Mouse (Mus musculus) CH12.LX (cell line): ENCODE data around the gene Enpp4. TPM values are rescaled to one million over a fixed set of nuclear protein-coding genes. Genes with fewer than 3 reads are reported as not detected.

Experiments used
- DNase-seq: peaks from one replicate; pipeline ENCODE4 v3.0.0-alpha.2; 2013; ENCODE audit errors: extremely low read depth
- H3K27ac ChIP-seq: 2 replicates; pipeline ENCODE4 v1.5.1; 2012; ENCODE audit warnings: low read depth, mild to moderate bottlenecking, control low read depth, moderate library complexity; ENCODE audit not compliant: insufficient read depth
- H3K27me3 ChIP-seq: replicated peaks from 2 replicates; pipeline ENCODE3; 2012; ENCODE audit warnings: inconsistent platforms
- H3K36me3 ChIP-seq, 2 experiments: replicated peaks in 1 of 2; 2 replicates each; pipeline versions ENCODE3 to v1.6.1; 2012; ENCODE audit warnings: inconsistent platforms in 1 of 2, low read length in 1 of 2, mild to moderate bottlenecking in 1 of 2, mixed read lengths in 1 of 2, moderate library complexity in 1 of 2; ENCODE audit not compliant: control insufficient read depth in 1 of 2, insufficient read depth in 1 of 2
- H3K4me1 ChIP-seq, 2 experiments: 2 replicates each; pipeline ENCODE4 v1.6.1; 2012; ENCODE audit warnings: inconsistent platforms in 1 of 2, moderate library complexity in 1 of 2; ENCODE audit not compliant: insufficient read depth in 2 of 2, control insufficient read depth in 1 of 2
- H3K4me2 ChIP-seq: 2 replicates; pipeline ENCODE4 v1.6.1; 2012; ENCODE audit warnings: low read depth, mild to moderate bottlenecking, control low read depth; ENCODE audit not compliant: poor library complexity, insufficient read depth, severe bottlenecking
- H3K4me3 ChIP-seq, 3 experiments: fragments of 150-350 bp in 1 of 3; sonication (generic) in 1 of 3; replicated peaks in 1 of 3; 2 replicates each; pipeline versions ENCODE3 to v1.5.1; 2011 to 2012; ENCODE audit warnings: low read depth in 2 of 3, low read length in 2 of 3, mild to moderate bottlenecking in 2 of 3, moderate library complexity in 2 of 3, control low read depth in 1 of 3, improper control_type of control experiment in 1 of 3, inconsistent platforms in 1 of 3, mixed read lengths in 1 of 3; ENCODE audit not compliant: poor library complexity in 1 of 3
- H3K79me2 ChIP-seq: replicated peaks from 2 replicates; pipeline ENCODE4 v1.6.1; 2012; ENCODE audit warnings: mild to moderate bottlenecking, moderate library complexity; ENCODE audit not compliant: control insufficient read depth, poor library complexity, insufficient read depth, severe bottlenecking; ENCODE audit errors: extremely low read depth
- H3K9ac ChIP-seq: 2 replicates; pipeline ENCODE4 v1.6.1; 2012; ENCODE audit warnings: low read depth, mild to moderate bottlenecking, control low read depth, moderate library complexity; ENCODE audit not compliant: insufficient read depth
- H3K9me3 ChIP-seq: replicated peaks from 2 replicates; pipeline ENCODE3; 2012; ENCODE audit warnings: low read length, inconsistent platforms, mixed read lengths
- EP300 ChIP-seq: IDR thresholded peaks from 2 replicates; pipeline ENCODE4 v1.6.1; 2011; ENCODE audit warnings: low read length, improper control_type of control experiment
- HCFC1 ChIP-seq: IDR thresholded peaks from 2 replicates; pipeline ENCODE4 v1.6.1; 2012; ENCODE audit warnings: low read depth, mild to moderate bottlenecking, inconsistent platforms, low read length, improper control_type of control experiment
- JUND ChIP-seq: conservative IDR thresholded peaks from 2 replicates; pipeline ENCODE4 v1.6.1; 2011; ENCODE audit warnings: low read depth, low read length, improper control_type of control experiment
- KAT2A ChIP-seq: IDR thresholded peaks from 2 replicates; pipeline ENCODE4 v1.6.1; 2012; ENCODE audit warnings: low read length, improper control_type of control experiment, inconsistent platforms; ENCODE audit not compliant: insufficient replicate concordance
- MAX ChIP-seq: IDR thresholded peaks from 2 replicates; pipeline ENCODE4 v1.6.1; 2011; ENCODE audit warnings: low read length, improper control_type of control experiment
- MAZ ChIP-seq: IDR thresholded peaks from 2 replicates; pipeline ENCODE4 v1.6.1; 2012; ENCODE audit warnings: low read depth, mild to moderate bottlenecking, inconsistent platforms, low read length, improper control_type of control experiment, moderate library complexity
- MXI1 ChIP-seq: IDR thresholded peaks from 2 replicates; pipeline ENCODE4 v1.6.1; 2011; ENCODE audit warnings: mild to moderate bottlenecking, low read depth, low read length, improper control_type of control experiment
- MYC ChIP-seq: IDR thresholded peaks from 2 replicates; pipeline ENCODE4 v1.6.1; 2011; ENCODE audit warnings: low read depth, mild to moderate bottlenecking, improper control_type of control experiment, low read length
- NELFE ChIP-seq: IDR thresholded peaks from 2 replicates; pipeline ENCODE4 v1.6.1; 2011; ENCODE audit warnings: low read depth, low read length, improper control_type of control experiment
- PAX5 ChIP-seq: IDR thresholded peaks from 2 replicates; pipeline ENCODE4 v1.6.1; 2012; ENCODE audit warnings: low read length, inconsistent platforms, mixed read lengths
- POLR2A ChIP-seq: IDR thresholded peaks from 2 replicates; pipeline ENCODE4 v1.6.1; 2011; ENCODE audit warnings: low read depth, mild to moderate bottlenecking, improper control_type of control experiment, low read length
- SIN3A ChIP-seq: IDR thresholded peaks from 2 replicates; pipeline ENCODE4 v1.6.1; 2012; ENCODE audit warnings: low read length, improper control_type of control experiment, inconsistent platforms
- SMC3 ChIP-seq: IDR thresholded peaks from 2 replicates; pipeline ENCODE4 v1.6.1; 2011; ENCODE audit warnings: low read depth, low read length, improper control_type of control experiment
- TCF12 ChIP-seq: IDR thresholded peaks from 2 replicates; pipeline ENCODE4 v1.6.1; 2014; ENCODE audit warnings: low read depth, mild to moderate bottlenecking, inconsistent platforms, low read length, improper control_type of control experiment
- USF2 ChIP-seq: conservative IDR thresholded peaks from 2 replicates; pipeline ENCODE4 v1.6.1; 2011; ENCODE audit warnings: low read depth, low read length, improper control_type of control experiment
- ZKSCAN1 ChIP-seq: IDR thresholded peaks from 2 replicates; pipeline ENCODE4 v1.6.1; 2012; ENCODE audit warnings: low read depth, inconsistent platforms, low read length, improper control_type of control experiment, borderline replicate concordance
- ZMIZ1 ChIP-seq: IDR thresholded peaks from 2 replicates; pipeline ENCODE4 v1.6.1; 2012; ENCODE audit warnings: low read depth, mild to moderate bottlenecking, inconsistent platforms, low read length, improper control_type of control experiment
- ZNF384 ChIP-seq: IDR thresholded peaks from 2 replicates; pipeline ENCODE4 v1.6.1; 2012; ENCODE audit warnings: low read depth, low read length, improper control_type of control experiment, inconsistent platforms
- dilution Hi-C: fragments of 300-500 bp; cut with MboI; formaldehyde crosslinking; loops from 2 replicates; pipeline ENCODE4 v1.14.3; 2020; ENCODE audit warnings: low sequenced_read_pairs; ENCODE audit not compliant: extremely low pct_unique_long_range_greater_than_20kb, extremely low pct_ligation_motif_present
- in situ Hi-C: fragments of 300-500 bp; cut with MboI; formaldehyde crosslinking; loops from 3 replicates; pipeline ENCODE4 v1.14.3; 2019; ENCODE audit warnings: low sequenced_read_pairs, low pct_ligation_motif_present, low pct_unique_long_range_greater_than_20kb, mixed read lengths
- polyA plus RNA-seq: library from polyadenylated mRNA; unstranded; fragments of >175 nt; gene quantifications from 2 replicates; pipeline ENCODE4 v1.2.1, GENCODE M21; 2012; ENCODE audit warnings: low read depth; ENCODE audit not compliant: insufficient read length
- total RNA-seq, 2 experiments: library from RNA; depleted of rRNA; stranded (reverse); fragments of 300-350 nt in 1 of 2; fragments of >200 nt in 1 of 2; gene quantifications; 2 replicates each; pipeline ENCODE4 v1.2.3; 2012 to 2014

Gene Enpp4
- total and polyA plus RNA-seq, 3 experiments = 0.11 to 0.34 (median 0.16) TPM

- no peak overlapping the region; the same call in 1 of the 2 replicates for H3K4me2 ChIP-seq
- H3K4me1 ChIP-seq = 0 out of 4 replicates have a peak, but pooled peaks cover 0 to 3% of the 10 kb centered on the region in 2 experiments
- TF ChIP-seq MAZ (no peak), MXI1 (no peak), ZNF384 (no peak), KAT2A (no peak), ZKSCAN1 (no peak), MYC (no peak), SMC3 (no peak), PAX5 (no peak), TCF12 (no peak), POLR2A (no peak)
- H3K9ac ChIP-seq = no peak overlapping the region
- no peak for DNase-seq
- in situ Hi-C loops = loop anchor here (10.0 kb wide), 1 partner anchor 49 kb away; no protein-coding TSS in a partner anchor
- peaks cover 71% of the 10 kb centered on the region for H3K27me3 ChIP-seq
- dilution Hi-C loops = no loop called here
- peaks cover 2% of the 10 kb centered on the region for H3K9me3 ChIP-seq
- H3K79me2 ChIP-seq = no peaks in the 10 kb centered on the region
- no peaks in the 10 kb centered on the region for H3K36me3 ChIP-seq
- H3K4me3 ChIP-seq = no peak overlapping the region
- H3K27ac ChIP-seq = no peak overlapping the region
These were observed 30.0 kb downstream of the Enpp4 start for GRCm38 (mm10) chr17:44075601-44076000.

GRCm38 (mm10) chr17:44071680-44072079 is 33.9 kb downstream of the Enpp4 start:
- no peak overlapping the region for H3K27ac ChIP-seq
- H3K4me1 ChIP-seq = no peaks in the 10 kb centered on the region
- no peak for DNase-seq
- H3K79me2 ChIP-seq = no peaks in the 10 kb centered on the region
- dilution Hi-C loops = no loop called here
- peaks cover 5% of the 10 kb centered on the region for H3K9me3 ChIP-seq
- no peaks in the 10 kb centered on the region for H3K36me3 ChIP-seq
- TF ChIP-seq NELFE = no peak
- no peak for TF ChIP-seq EP300
- no peak for TF ChIP-seq JUND
- TF ChIP-seq ZKSCAN1 = no peak
- TF ChIP-seq MAX = no peak
- no peak for TF ChIP-seq MXI1
- TF ChIP-seq USF2 = no peak
- TF ChIP-seq MAZ = no peak
- TF ChIP-seq HCFC1 = no peak
- TF ChIP-seq SIN3A = no peak
- no peak for TF ChIP-seq ZMIZ1
- no peak for TF ChIP-seq KAT2A
- H3K9ac ChIP-seq = no peak overlapping the region
- in situ Hi-C loops = loop anchor here (10.0 kb wide), 1 partner anchor 53 kb away; no protein-coding TSS in a partner anchor
- no peak overlapping the region for H3K4me3 ChIP-seq
- peaks cover 74% of the 10 kb centered on the region for H3K27me3 ChIP-seq
- no peak overlapping the region for H3K4me2 ChIP-seq
